Mouse (Mus musculus): ENCODE measurements around the gene Fhl5.
"Not testable (repeated sequence)": the region's sequence is repeated elsewhere in the genome, so short reads cannot be mapped to it uniquely, and the experiment has no call there.

Fhl5 gene

DNA sequence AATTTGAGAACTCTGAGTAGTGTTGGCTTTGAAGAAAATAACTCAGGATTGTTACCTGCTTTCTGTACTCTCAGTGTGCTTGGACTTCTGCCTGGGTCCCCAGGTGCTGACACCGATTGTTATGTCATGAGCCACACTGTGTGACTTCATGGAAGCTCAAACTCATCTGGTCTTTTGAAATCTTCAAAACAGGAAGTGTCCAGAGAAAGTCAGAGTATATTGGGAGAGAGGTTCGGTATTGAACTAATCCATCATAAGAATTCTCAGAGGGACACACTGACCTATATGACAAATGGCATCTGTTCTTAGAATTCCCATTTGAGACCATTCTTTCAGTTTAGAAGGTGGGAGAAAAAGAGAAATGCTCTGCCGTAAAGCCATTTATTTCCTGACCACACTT lies at the start of gene Fhl5:
Gene Fhl5, minus strand, starts transcription at position 101 of the 400 bp plus-strand sequence.
- DNase-seq (ENCODE audit: low read depth, low spot score): no peak

DNA sequence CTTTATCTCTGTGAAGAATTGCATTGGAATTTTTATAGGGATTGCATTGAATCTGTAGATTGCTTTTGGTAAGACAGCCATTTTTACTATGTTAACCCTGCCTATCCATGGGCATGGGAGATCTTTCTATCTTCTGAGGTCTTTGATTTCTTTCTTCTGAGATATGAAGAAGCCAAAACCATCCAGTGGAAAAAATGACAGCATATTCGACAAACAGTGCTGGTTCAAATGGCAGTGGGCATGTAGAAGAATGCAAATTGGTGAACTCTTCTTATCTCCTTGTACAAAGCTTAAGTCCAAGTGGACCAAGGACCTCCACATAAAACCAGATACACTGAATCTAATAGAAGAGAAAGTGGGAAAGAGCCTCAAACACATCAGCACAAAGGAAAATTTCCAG lies 42.3 kb upstream of the Fhl5 start:
- not testable (repeated sequence) for DNase-seq (ENCODE audit: low read depth, low spot score)

DNA sequence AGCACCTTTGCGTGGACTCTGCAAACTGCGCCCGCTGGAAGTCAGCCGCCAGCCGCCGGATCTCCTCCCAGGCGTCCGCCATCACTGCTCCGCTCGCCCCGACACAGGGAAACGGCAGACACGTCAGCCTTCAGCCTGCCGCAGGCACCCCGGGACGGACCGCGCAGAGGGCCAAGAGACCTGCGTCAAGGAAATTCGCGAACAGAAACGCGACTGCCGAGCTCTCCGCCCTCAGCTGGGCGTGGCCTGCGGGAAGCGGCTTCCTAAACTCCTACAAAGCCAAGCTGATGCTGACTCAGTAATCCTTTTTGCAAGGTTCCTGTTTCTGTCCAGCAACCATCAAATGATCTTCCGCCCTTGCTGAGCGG lies 39.0 kb upstream of the Fhl5 start, which contains the start of gene Ufl1:
Gene Ufl1, minus strand, starts transcription at position 151 of the 368 bp plus-strand sequence.
- DNase-seq (ENCODE audit: low read depth, low spot score): peak; percentile 94

DNA sequence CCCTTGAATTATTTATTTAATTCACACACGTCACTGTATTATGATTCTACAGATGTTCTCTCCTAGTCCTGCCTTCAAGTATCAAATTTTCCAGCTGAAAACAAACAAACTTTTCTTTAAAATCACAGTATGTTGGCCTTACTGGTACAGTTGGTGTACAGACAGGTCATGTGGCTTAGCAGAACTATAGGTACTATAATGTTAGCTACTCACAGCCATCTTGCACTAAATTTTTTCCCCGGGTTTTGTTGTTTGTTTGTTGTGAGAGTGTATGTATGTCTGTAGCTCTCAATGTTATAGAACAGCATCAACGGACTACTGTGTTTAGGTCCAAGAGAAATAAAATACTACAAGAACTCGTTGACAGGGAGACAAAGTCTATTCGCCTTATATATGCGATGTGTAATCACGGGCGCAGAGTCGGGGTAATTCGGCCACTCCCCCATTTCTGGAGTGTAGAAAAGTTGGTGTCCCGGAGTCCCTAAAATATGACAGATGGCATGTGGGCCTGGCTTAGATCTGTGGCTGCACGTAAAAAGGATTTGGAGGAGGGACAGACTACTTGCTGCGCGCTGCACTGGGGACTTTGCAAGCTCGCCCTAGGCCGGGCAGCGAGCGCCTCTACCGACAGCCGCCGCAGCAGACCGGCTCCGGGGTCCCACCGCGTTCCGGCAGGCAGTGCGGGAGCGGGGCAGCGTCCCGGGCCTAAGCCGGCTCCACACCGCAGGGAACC lies 38.4 kb upstream of the Fhl5 start:
- peak; percentile 62 for DNase-seq (ENCODE audit: low read depth, low spot score)

DNA sequence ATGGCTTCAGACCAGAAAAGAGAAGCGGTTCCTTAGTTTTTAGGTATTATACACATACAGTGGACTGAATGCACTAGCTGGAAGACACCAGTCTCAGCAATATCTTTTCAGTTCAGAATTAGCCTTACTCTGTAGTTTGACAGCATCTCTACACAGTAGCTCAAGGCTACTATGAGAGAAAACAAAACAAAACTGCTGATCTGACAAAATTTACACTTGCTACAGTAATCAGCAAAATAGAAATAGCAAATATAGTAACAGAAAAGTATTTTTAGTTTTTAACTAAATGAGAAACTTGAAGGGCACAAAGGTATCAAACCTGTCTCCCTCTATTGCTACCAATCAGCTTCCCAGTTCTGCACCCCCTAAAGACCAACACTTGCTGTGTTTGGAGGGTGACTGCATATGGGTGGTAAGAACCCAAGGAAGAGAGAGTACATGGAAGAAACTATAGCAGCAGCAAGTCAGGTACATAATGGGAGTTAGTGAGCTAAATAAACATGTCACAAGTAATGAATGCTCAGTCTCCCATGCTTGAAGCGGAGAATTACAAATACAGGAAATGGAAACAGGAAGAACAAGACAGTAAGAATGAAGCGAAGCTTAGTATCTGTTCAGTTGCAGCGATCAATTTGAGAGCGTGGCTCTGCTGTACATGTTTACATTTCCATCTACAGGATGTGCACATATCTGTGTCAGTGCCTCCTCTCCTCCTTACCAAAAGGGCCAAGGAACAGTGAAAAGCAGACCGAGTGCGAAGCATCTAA lies 30.4 kb upstream of the Fhl5 start:
- no peak for DNase-seq (ENCODE audit: low read depth, low spot score)

DNA sequence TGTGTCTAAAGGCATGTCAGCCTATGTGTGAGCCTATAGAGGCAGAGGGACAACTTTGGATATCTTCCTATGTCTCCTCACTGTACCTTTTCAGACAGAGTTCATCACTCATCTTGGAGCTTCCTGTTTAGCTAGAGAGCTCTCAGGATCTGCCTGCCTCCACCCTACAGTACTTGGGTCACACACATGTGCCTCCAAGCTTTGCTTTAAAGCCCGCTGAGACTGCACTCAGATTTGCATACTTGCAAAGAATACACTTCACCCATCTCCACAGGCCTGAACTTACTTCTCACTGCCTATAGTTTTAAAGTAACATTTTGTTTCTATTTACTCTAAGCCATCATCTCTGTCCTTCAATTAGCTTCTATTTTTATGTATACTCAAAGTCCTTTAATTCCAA lies 29.2 kb upstream of the Fhl5 start:
- DNase-seq (ENCODE audit: low read depth, low spot score): no peak

DNA sequence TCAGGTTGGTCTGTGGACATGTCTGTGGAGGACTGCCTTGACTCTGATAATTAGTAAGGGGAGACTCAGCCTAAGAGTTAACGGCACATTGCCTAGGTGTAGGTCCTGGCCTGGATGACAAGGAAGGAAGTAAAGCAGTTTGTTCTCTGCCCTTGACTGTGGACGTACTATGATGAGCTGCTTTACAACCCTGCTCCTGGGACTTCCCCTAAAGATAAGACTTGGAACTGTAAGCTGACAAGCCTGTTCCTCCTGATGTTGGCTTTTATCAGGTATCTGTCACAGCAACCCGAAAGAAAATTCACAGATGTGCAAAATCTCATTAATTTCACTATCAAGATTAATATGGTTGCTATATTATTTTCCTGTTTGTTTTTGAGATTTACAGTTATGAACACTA lies 24.5 kb upstream of the Fhl5 start:
- no peak for DNase-seq (ENCODE audit: low read depth, low spot score)

DNA sequence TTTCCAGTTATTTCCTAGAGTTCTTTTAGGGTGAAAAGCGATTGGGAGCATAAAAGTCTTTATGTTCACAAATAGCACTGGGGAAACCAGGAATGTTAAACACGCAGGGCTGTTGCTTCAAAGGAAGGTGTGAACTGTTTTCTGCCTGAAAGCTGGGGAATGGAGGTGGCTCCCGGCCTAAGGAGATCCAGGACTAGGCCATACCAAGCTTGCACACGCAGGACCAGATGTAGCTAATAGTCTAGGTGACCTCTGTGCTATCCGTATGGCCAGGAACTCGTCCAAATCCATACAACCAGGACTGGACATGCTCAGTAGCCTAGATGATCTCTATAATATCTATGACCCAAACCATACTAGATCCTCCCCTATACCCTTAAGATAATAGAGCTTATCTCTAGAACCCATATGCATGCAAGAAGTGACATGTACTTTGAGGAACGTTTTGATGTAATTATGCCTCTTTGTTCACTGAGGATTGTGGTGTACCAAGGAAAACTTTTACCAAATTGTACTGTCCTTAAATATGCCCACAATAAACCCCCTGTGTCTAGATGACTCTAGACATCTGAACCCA lies 15.2 kb upstream of the Fhl5 start:
- no peak for DNase-seq (ENCODE audit: low read depth, low spot score)

DNA sequence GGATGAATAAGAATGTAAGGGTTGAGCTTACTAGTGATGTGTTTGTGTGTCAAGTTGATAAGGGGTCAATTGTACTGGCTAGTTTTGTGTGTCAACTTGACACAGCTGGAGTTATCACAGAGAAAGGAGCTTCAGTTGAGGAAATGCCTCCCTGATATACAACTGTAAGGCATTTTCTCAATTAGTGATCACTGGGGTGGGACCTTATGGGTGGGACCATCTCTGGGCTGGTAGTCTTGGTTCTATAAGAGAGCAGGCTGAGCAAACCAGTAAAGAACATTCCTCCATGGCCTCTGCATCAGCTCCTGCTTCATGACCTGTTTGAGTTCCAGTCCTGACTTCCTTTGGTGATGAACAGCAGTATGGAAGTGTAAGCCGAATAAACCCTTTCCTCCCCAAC lies 7.0 kb downstream of the Fhl5 start:
- not testable (repeated sequence) for DNase-seq (ENCODE audit: low read depth, low spot score)

DNA sequence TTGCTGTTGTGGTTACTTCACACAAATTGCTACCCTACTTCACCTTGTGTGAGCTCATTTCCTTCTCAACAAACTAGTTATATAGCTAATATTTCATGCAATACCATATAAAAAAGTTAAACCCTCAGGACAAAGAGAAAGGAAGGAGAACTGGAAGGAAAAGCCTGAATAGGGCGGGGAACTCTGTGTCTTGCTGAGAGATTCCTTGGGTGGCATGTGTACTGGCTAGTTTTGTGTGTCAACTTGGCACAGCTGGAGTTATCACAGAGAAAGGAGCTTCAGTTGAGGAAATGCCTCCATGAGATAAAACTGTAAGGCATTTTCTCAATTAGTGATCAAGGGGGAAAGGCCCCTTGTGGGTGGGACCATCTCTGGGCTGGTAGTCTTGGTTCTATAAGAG lies 8.9 kb downstream of the Fhl5 start:
- DNase-seq (ENCODE audit: low read depth, low spot score): not testable (repeated sequence)

DNA sequence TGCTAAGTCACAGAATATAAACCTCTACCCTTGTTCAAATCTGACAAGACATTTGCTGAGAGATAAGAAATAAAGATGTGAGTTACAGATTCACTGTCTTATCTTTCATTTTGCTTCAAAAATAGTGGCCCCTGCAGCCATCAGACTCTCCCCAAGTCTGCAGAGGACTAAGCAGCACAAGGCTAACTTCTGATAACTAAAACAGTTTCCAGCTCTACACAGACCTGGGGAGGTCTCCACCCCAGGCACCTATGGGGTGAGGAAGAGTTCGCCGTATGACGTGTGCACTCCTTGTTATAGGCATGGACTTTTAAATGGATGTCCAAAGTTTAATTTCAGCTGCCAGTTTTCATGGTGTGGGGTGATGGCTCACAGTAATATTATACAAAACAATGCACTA lies 10.1 kb downstream of the Fhl5 start:
- DNase-seq (ENCODE audit: low read depth, low spot score): no peak

DNA sequence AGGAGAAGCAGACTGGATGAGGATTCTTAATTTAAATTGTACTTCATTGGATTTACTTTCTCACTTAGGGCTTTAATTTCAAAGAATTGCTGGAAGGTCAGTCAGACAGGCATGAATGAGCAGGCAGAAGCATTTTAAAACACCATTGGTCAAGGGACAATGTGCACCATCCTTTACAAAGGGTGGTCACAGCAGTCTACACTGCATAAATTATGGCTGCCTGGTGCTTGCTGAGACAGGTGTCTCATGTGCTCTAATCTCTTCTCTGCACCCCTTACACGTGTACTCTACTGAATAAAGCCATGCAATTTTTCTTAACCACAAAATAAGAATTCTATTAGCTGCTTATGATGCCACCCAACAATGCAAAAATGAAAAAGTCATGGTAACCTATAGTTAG lies 15.1 kb downstream of the Fhl5 start:
- no peak for DNase-seq (ENCODE audit: low read depth, low spot score)

DNA sequence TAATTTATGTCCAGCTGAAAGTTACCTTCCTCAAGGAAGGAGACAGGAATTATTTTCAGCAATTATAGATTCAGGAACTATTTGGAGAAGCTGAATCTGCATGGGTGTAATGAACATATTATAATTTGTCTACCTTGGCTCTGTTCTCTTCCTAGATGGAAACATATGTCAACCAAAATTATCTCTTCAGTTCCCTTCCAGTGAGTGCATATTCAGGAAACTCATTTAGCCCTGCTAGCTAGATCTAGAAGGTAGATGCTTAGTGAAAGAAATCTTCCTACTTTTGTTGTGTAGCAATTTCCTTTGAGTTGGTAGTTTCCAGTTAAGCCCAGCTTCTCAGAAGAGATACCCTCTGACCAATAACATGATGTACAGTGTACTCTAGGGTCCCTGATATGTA lies 20.7 kb downstream of the Fhl5 start:
- DNase-seq (ENCODE audit: low read depth, low spot score): no peak

DNA sequence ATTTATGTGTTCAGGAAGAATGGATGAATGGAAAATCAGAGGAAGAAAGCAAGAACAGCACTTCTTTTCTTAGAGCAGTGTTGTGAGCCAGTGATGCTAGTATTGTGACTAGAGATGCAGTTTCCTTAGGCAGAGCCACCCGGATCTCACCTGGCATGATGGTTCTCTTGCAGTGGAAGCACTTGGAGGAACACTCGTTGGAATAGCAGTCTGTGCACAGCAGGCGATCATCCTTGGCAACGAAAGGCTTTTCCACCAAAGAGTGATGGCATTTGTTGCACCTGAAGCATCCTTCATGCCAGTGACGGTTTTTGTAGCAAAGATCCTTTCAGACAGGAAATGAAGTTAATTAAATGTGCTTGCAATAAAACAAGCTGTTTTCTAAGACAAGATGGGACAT lies 29.2 kb downstream of the Fhl5 start:
- DNase-seq (ENCODE audit: low read depth, low spot score): no peak

DNA sequence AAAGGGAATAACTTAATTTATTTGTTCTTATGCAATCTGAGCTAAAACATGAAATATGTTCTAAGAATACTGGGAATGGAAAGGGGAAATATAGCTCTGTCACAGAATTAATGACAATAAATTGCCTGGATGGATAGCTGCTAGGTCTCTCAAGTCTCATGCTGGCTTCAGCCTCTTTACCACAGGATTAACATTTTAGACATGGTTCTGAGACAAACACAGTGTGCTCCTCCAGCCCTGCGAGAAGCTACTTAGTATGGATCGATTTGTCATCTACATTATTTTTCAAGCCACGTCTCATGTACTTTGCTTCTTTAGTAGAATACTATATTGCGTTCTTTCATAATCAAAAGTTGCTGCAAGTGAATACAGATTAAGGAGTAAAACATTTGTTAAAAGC lies 36.5 kb downstream of the Fhl5 start:
- DNase-seq (ENCODE audit: low read depth, low spot score): no peak

DNA sequence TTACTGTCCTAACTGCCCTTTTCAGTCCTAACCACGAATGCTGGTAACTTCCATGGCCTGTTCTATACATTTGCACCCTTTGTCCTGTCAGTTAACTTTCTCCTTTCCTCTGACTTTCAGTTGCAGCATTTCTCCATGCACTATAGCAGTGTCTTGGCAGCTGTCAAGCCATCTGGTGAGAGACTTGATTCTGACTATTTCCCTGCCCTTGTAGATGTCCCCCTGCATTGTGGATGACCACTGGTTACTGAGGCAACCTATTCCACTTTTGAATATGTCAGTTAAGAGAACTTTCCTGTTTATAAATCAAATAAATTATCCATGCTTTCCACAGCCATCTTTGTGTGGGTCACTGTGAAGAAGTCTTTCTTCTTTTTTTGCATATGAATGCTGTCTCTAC lies 45.4 kb downstream of the Fhl5 start:
- DNase-seq (ENCODE audit: low read depth, low spot score): no peak

DNA sequence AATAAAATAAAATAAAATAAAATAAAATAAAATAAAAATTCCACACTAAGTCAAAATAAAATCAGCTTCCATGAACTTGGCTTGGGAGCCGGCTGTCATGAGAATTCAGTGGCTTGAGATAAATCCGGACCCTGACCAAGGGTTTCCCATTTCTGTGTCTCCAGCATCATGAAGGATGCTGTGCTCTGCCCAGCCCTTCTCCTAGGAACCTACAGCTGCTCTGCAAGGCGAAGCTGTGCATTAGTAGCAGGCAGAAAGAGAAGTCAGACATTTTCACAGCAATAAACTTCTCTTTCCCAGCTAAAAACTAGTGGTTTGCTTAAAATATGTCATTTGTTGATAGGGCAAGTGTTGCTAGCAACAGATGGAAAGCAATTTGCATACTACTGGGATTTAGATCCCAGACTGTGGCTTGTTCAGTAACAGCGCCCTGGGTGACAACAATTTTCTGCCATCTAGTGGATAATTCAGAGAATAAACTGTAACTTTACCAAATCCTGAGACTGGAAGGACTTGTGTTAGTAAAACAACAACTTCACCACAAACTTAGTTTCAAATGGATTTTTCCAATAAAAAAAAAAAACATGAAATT lies 63.0 kb downstream of the Fhl5 start:
- peak; percentile 43 for DNase-seq (ENCODE audit: low read depth, low spot score)
